Mouse (Mus musculus) limb, embryonic 14.5 days (tissue): ENCODE data around the gene Olfr56. TPM values are rescaled to one million over a fixed set of nuclear protein-coding genes. Genes with fewer than 3 reads are reported as not detected.

Experiments used
- ATAC-seq: fragments of 200-750 bp; cut with Nextera tagmentation; 2 replicates; pipeline ENCODE4 v1.8.0; 2017; ENCODE audit warnings: low read depth, moderate number of reproducible peaks, moderate TSS enrichment; ENCODE audit not compliant: low FRiP score
- DNase-seq: peaks from one replicate; pipeline ENCODE4 v3.0.0-alpha.2; 2015; ENCODE audit warnings: low spot score
- H3K27ac ChIP-seq: fragments of 300-500 bp; sonication (generic); replicated peaks from 2 replicates; pipeline ENCODE4 v1.5.1; 2014; ENCODE audit warnings: low read depth, mild to moderate bottlenecking, low read length, moderate library complexity, mixed read lengths
- H3K27me3 ChIP-seq: fragments of 300-500 bp; sonication (generic); 2 replicates; pipeline ENCODE4 v1.6.1; 2014; ENCODE audit warnings: low read length, mixed read lengths; ENCODE audit not compliant: control insufficient read depth, insufficient read depth
- H3K36me3 ChIP-seq: fragments of 300-500 bp; sonication (generic); 2 replicates; pipeline ENCODE4 v1.6.1; 2014; ENCODE audit warnings: mild to moderate bottlenecking, low read length, moderate library complexity, mixed read lengths; ENCODE audit not compliant: control insufficient read depth, insufficient read depth
- H3K4me1 ChIP-seq: fragments of 300-500 bp; sonication (generic); 2 replicates; pipeline ENCODE4 v1.6.1; 2014; ENCODE audit warnings: antibody characterized with exemption, low read length, mixed read lengths; ENCODE audit not compliant: control insufficient read depth, insufficient read depth
- H3K4me2 ChIP-seq: fragments of 300-500 bp; sonication (generic); replicated peaks from 2 replicates; pipeline ENCODE4 v1.6.1; 2014; ENCODE audit warnings: low read depth, mild to moderate bottlenecking, low read length, moderate library complexity; ENCODE audit not compliant: severe bottlenecking
- H3K4me3 ChIP-seq: fragments of 300-500 bp; sonication (generic); replicated peaks from 2 replicates; pipeline ENCODE4 v1.5.1; 2014; ENCODE audit warnings: low read length
- H3K9ac ChIP-seq: fragments of 300-500 bp; sonication (generic); 2 replicates; pipeline ENCODE4 v1.6.1; 2014; ENCODE audit warnings: mild to moderate bottlenecking, low read depth, low read length, moderate library complexity; ENCODE audit not compliant: severe bottlenecking
- H3K9me3 ChIP-seq: fragments of 300-500 bp; sonication (generic); 2 replicates; pipeline ENCODE4 v1.6.1; 2016; ENCODE audit warnings: low read length; ENCODE audit not compliant: control insufficient read depth
- POLR2A ChIP-seq: fragments of 200-500 bp; IDR thresholded peaks from 2 replicates; pipeline ENCODE4 v1.8.0; 2012; ENCODE audit warnings: inconsistent platforms, mild to moderate bottlenecking, moderate library complexity, borderline replicate concordance; ENCODE audit not compliant: insufficient read depth, insufficient read length; ENCODE audit errors: extremely low read depth
- WGBS: fragments of 180-500 bp; shearing (Covaris S2); extraction: QIAGEN DNeasy Blood & Tissue Kit; methylation state at CpG from one replicate; pipeline ENCODE4 v1.1.7; 2014; 5-methylcytosine and 5-hydroxymethylcytosine counted together
- polyA plus RNA-seq, 2 experiments: library from polyadenylated mRNA; depleted of rRNA in 1 of 2; stranded (reverse) in 1 of 2; unstranded in 1 of 2; fragments of >200 nt; fragmentation: Nextera tagmentation in 1 of 2; extraction: Ambion mirVana in 1 of 2; gene quantifications; 2 replicates each; pipeline versions ENCODE4 v1.2.1 to v1.2.3; 2012 to 2014

Gene Olfr56
- polyA plus RNA-seq, 2 experiments: 0.06 TPM; not detected in 1

- 86% methylated on average over 3 of the region's 3 CpGs for WGBS
- no peak for ATAC-seq
- H3K27me3 ChIP-seq: no peaks in the 10 kb centered on the region
- no peaks in the 10 kb centered on the region for H3K9me3 ChIP-seq
- no peaks in the 10 kb centered on the region for H3K4me1 ChIP-seq
- no peak overlapping the region for H3K27ac ChIP-seq
- TF ChIP-seq POLR2A: no peak
- H3K36me3 ChIP-seq: no peaks in the 10 kb centered on the region
- H3K4me2 ChIP-seq: no peak overlapping the region
- DNase-seq: no peak
- H3K4me3 ChIP-seq: no peak overlapping the region
- H3K9ac ChIP-seq: no peak overlapping the region
Measured at GRCm38 (mm10) chr11:49119635-49120034, 140.9 kb downstream of the Olfr56 start.

- no peaks in the 10 kb centered on the region for H3K36me3 ChIP-seq
- no peak for TF ChIP-seq POLR2A
- no peak for DNase-seq
- no peak overlapping the region for H3K4me3 ChIP-seq
- H3K4me1 ChIP-seq: no peaks in the 10 kb centered on the region
- H3K27ac ChIP-seq: no peak overlapping the region
- no peak for ATAC-seq
- H3K4me2 ChIP-seq: no peak overlapping the region
- H3K9ac ChIP-seq: no peak overlapping the region
- no peaks in the 10 kb centered on the region for H3K27me3 ChIP-seq
- WGBS: 84% methylated on average over 2 of the region's 2 CpGs
- no peaks in the 10 kb centered on the region for H3K9me3 ChIP-seq
Measured at GRCm38 (mm10) chr11:49124169-49124568, 145.5 kb downstream of the Olfr56 start.

GRCm38 (mm10) chr11:49141974-49142373, 163.3 kb downstream of the Olfr56 start, which contains the start of gene Olfr1395:
Olfr1395 (plus strand) TSS chr11:49142274.
- ATAC-seq (no peak), DNase-seq (no peak)
- Histone ChIP-seq H3K4me2 (no peak within 1 kb of the TSS), H3K27me3 (no peaks in the 10 kb centered on the region), H3K4me1 (no peaks in the 10 kb centered on the region), H3K36me3 (no peaks in the 10 kb centered on the region), H3K4me3 (no peak within 1 kb of the TSS), H3K9me3 (no peaks in the 10 kb centered on the region), H3K27ac (no peak within 1 kb of the TSS), H3K9ac (no peak within 1 kb of the TSS)
- TF ChIP-seq POLR2A: no peak
- WGBS: 87% methylated on average over 6 of the region's 6 CpGs

- Histone ChIP-seq H3K9ac (no peak within 1 kb of the TSS), H3K4me1 (no peaks in the 10 kb centered on the region), H3K27me3 (no peaks in the 10 kb centered on the region), H3K36me3 (no peaks in the 10 kb centered on the region), H3K9me3 (no peaks in the 10 kb centered on the region), H3K27ac (no peak within 1 kb of the TSS), H3K4me3 (no peak within 1 kb of the TSS), H3K4me2 (no peak within 1 kb of the TSS)
- 84% methylated on average over 1 of the region's 1 CpGs for WGBS
- TF ChIP-seq POLR2A: no peak
- ATAC-seq (no peak), DNase-seq (no peak)
Measured at GRCm38 (mm10) chr11:49154077-49154476, 175.4 kb downstream of the Olfr56 start, which contains the start of gene Olfr1394. Olfr1394 (plus strand) TSS chr11:49154377.

- no peak for TF ChIP-seq POLR2A
- H3K9ac ChIP-seq: no peak overlapping the region
- no peaks in the 10 kb centered on the region for H3K9me3 ChIP-seq
- DNase-seq: no peak
- H3K4me2 ChIP-seq: no peak overlapping the region
- H3K4me1 ChIP-seq: no peaks in the 10 kb centered on the region
- H3K27me3 ChIP-seq: no peaks in the 10 kb centered on the region
- H3K36me3 ChIP-seq: no peaks in the 10 kb centered on the region
- H3K27ac ChIP-seq: no peak overlapping the region
- ATAC-seq: no peak
- H3K4me3 ChIP-seq: no peak overlapping the region
- 84% methylated on average over 2 of the region's 2 CpGs for WGBS
Measured at GRCm38 (mm10) chr11:49156821-49157814, 178.4 kb downstream of the Olfr56 start.
